Comparison of ENCODE assay signal across 18 mouse cellular contexts in genomic region chr1:186988281-186988682, GRCm38 (mm10). TPM values are rescaled to one million over a fixed set of nuclear protein-coding genes. Genes with fewer than 3 reads are reported as not detected.
DNase-seq lines count a peak whose midpoint lies in the region; ATAC-seq and TF ChIP-seq lines count a peak whose summit lies in the region.
"Had no signal": no experiment of that assay in that cellular context is flagged by ENCODE, and none has a peak within 500 bp of the region (broad histone marks: within the 10 kb centered on the region; RNA-seq: fewer than 3 reads in every experiment).

No protein-coding gene starts in this region.

- peaks cover 27% of the 10 kb centered on the region for H3K4me1 ChIP-seq in forebrain, embryonic 16.5 days (replicated peaks; ENCODE audit: control insufficient read depth, insufficient read depth, low read length)
- no peaks in the 10 kb centered on the region for H3K4me1 ChIP-seq in lung, postnatal 0 days (ENCODE audit: insufficient read depth, low read depth, low read length)
- H3K4me1 ChIP-seq: liver, embryonic 12.5 days; lung, embryonic 15.5 days; megakaryocyte, embryonic 14.5 days had no signal

- TF ChIP-seq POLR2A in brain, embryonic 14.5 days (IDR thresholded peaks at IDR 0.05; ENCODE audit: borderline replicate concordance, extremely low read depth, insufficient read depth, insufficient read length, poor library complexity, severe bottlenecking): no peak

- no peaks in the 10 kb centered on the region for H3K27me3 ChIP-seq in forebrain, embryonic 16.5 days (replicated peaks; ENCODE audit: control insufficient read depth, insufficient read depth, low read length)
- H3K27me3 ChIP-seq in lung, postnatal 0 days (replicated peaks; ENCODE audit: insufficient read depth, low read length): no peaks in the 10 kb centered on the region
- H3K27me3 ChIP-seq: liver, embryonic 12.5 days; lung, embryonic 15.5 days; megakaryocyte, embryonic 14.5 days had no signal

- TF ChIP-seq EP300 in lung, postnatal 0 days (IDR thresholded peaks at IDR 0.05): no peak

- no peak overlapping the region for H3K27ac ChIP-seq in forebrain, embryonic 16.5 days (ENCODE audit: low read length)
- no peak overlapping the region for H3K27ac ChIP-seq in lung, postnatal 0 days (ENCODE audit: low read length)
- H3K27ac ChIP-seq: heart, adult 2 months; limb, embryonic 10.5 days; liver, embryonic 12.5 days; lung, embryonic 15.5 days had no signal

- peak; percentile 77 for ATAC-seq in forebrain, embryonic 16.5 days
- ATAC-seq in lung, postnatal 0 days: no peak
- ATAC-seq: liver, embryonic 12.5 days had no signal

- peak; percentile 48 for DNase-seq in heart, adult 11 months
- DNase-seq in heart, adult 9 months (ENCODE audit: low spot score in 2 of 2): no peak
- DNase-seq in Muller cell, postnatal 12 days (ENCODE audit: inconsistent ontology term): peak; percentile 10
- peak; percentile 89 for DNase-seq in brain, embryonic 14.5 days (ENCODE audit: low read depth)
- DNase-seq in kidney, postnatal 14 days: no peak
- no peak for DNase-seq in lung, postnatal 0 days (ENCODE audit: low spot score)
- DNase-seq: adrenal gland, postnatal 10 days; cerebellum, postnatal 25 days; heart, adult 2 months; kidney, adult 2 months; kidney, postnatal 36 days; right cerebral cortex, postnatal 4 days had no signal

- H3K4me2 ChIP-seq in forebrain, embryonic 16.5 days (ENCODE audit: low read length): peak overlapping the region; percentile 14; the same call in 1 of the 2 replicates
- no peak overlapping the region for H3K4me2 ChIP-seq in lung, postnatal 0 days (replicated peaks; ENCODE audit: low read depth, low read length)
- H3K4me2 ChIP-seq: liver, embryonic 12.5 days; lung, embryonic 15.5 days had no signal

- no peaks in the 10 kb centered on the region for H3K9me3 ChIP-seq in forebrain, embryonic 16.5 days (ENCODE audit: control insufficient read depth, low read length)
- H3K9me3 ChIP-seq in lung, postnatal 0 days (ENCODE audit: low read length): no peaks in the 10 kb centered on the region
- H3K9me3 ChIP-seq: limb, embryonic 10.5 days; lung, embryonic 15.5 days had no signal

- no peaks in the 10 kb centered on the region for H3K36me3 ChIP-seq in forebrain, embryonic 16.5 days (ENCODE audit: control insufficient read depth, insufficient read depth)
- H3K36me3 ChIP-seq in lung, postnatal 0 days (ENCODE audit: insufficient read depth, low read length): no peaks in the 10 kb centered on the region
- H3K36me3 ChIP-seq: G1E; limb, embryonic 10.5 days; liver, embryonic 12.5 days; lung, embryonic 15.5 days had no signal

- TF ChIP-seq CTCF in brain, embryonic 14.5 days (IDR thresholded peaks at IDR 0.05; ENCODE audit: borderline replicate concordance, extremely low read depth, insufficient read depth, insufficient read length): no peak
- no peak for TF ChIP-seq CTCF in lung, postnatal 0 days (IDR thresholded peaks at IDR 0.05)

- no peak overlapping the region for H3K4me3 ChIP-seq in forebrain, embryonic 16.5 days (replicated peaks; ENCODE audit: low read length)
- H3K4me3 ChIP-seq in lung, postnatal 0 days (ENCODE audit: low read depth, low read length): no peak overlapping the region
- H3K4me3 ChIP-seq: heart, adult 2 months; limb, embryonic 10.5 days; liver, embryonic 12.5 days; lung, embryonic 15.5 days; megakaryocyte, embryonic 14.5 days had no signal

- no peak overlapping the region for H3K9ac ChIP-seq in forebrain, embryonic 16.5 days (replicated peaks; ENCODE audit: low read depth, low read length)
- H3K9ac ChIP-seq in lung, postnatal 0 days (replicated peaks; ENCODE audit: low read depth): no peak overlapping the region
- H3K9ac ChIP-seq: liver, embryonic 12.5 days; lung, embryonic 15.5 days had no signal

- 19% methylated on average over 9 of the region's 9 CpGs for WGBS in forebrain, embryonic 16.5 days
- WGBS in lung, postnatal 0 days: 86% methylated on average over 9 of the region's 9 CpGs

RNA-seq across cellular contexts. Expression of gene D1Pas1, which starts 21.1 kb away (rescaled TPM):
- polyA plus RNA-seq in brain, embryonic 14.5 days (2012; rRNA removed): 0.04 TPM in 1 of 2 replicates, not detected in the other
- not detected in 2 replicates for polyA plus RNA-seq in forebrain, embryonic 16.5 days (2015; fragmentation: Nextera tagmentation; extraction: Ambion mirVana)
- not detected in 2 replicates for polyA plus RNA-seq in lung, postnatal 0 days (2015; fragmentation: Nextera tagmentation; extraction: Ambion mirVana)
- polyA plus RNA-seq: G1E; heart, adult 2 months; liver, embryonic 12.5 days; lung, embryonic 15.5 days had no signal

Comparison
In these comparisons a context has a peak if more than half of its experiments do, and no peak if none do; other contexts are left out.
1. DNase-seq: peak in heart, adult 11 months (single experiment), Muller cell, postnatal 12 days (single experiment) and brain, embryonic 14.5 days (single experiment); none in heart, adult 9 months (0 of 2), kidney, postnatal 14 days (single experiment) and lung, postnatal 0 days (single experiment).